Mouse (Mus musculus) myocyte (in vitro differentiated cells): ENCODE measurements around the gene Abca5. TPM values are rescaled to one million over a fixed set of nuclear protein-coding genes. Genes with fewer than 3 reads are reported as not detected.

ENCODE experiments used
- H3K27me3 ChIP-seq: one replicate; pipeline ENCODE4 v1.6.1; 2011; ENCODE audit not compliant: control insufficient read depth, insufficient read depth, insufficient read length
- H3K36me3 ChIP-seq: one replicate; pipeline ENCODE4 v1.6.1; 2011; ENCODE audit not compliant: control insufficient read depth, insufficient read depth
- H3K4me2 ChIP-seq: one replicate; pipeline ENCODE4 v1.6.1; 2011; ENCODE audit warnings: low read depth, control low read depth
- H3K4me3 ChIP-seq: one replicate; pipeline ENCODE4 v1.5.1; 2011; ENCODE audit warnings: mild to moderate bottlenecking, control low read depth, moderate library complexity
- H3K79me2 ChIP-seq: one replicate; pipeline ENCODE4 v1.6.1; 2011; ENCODE audit not compliant: control insufficient read depth, insufficient read depth
- H3ac ChIP-seq: one replicate; pipeline ENCODE4 v1.6.1; 2011; ENCODE audit not compliant: control insufficient read depth, insufficient read length
- CEBPB ChIP-seq: IDR thresholded peaks from 2 replicates; pipeline ENCODE4 v1.6.1; 2011; ENCODE audit warnings: mild to moderate bottlenecking, moderate library complexity; ENCODE audit not compliant: poor library complexity, insufficient read depth, severe bottlenecking
- E2F4 ChIP-seq: IDR thresholded peaks from one replicate; pipeline ENCODE4 v1.6.1; 2011; ENCODE audit warnings: mild to moderate bottlenecking, control low read depth, moderate library complexity; ENCODE audit not compliant: insufficient read depth
- MAX ChIP-seq: IDR thresholded peaks from one replicate; pipeline ENCODE4 v1.6.1; 2011; ENCODE audit warnings: low read depth, mild to moderate bottlenecking, control low read depth
- MYOD1 ChIP-seq, 3 experiments: IDR thresholded peaks; one replicate each; pipeline ENCODE4 v1.6.1; 2011; ENCODE audit warnings: control low read depth in 2 of 3, low read depth in 2 of 3, mild to moderate bottlenecking in 2 of 3, moderate library complexity in 1 of 3; ENCODE audit not compliant: insufficient read length in 2 of 3, control insufficient read depth in 1 of 3
- MYOG ChIP-seq, 3 experiments: IDR thresholded peaks; one replicate each; pipeline ENCODE4 v1.6.1; 2011; ENCODE audit warnings: control low read depth in 2 of 3, low read depth in 2 of 3, mild to moderate bottlenecking in 2 of 3; ENCODE audit not compliant: insufficient read length in 2 of 3, control insufficient read depth in 1 of 3, insufficient read depth in 1 of 3
- POLR2A ChIP-seq: IDR thresholded peaks from one replicate; pipeline ENCODE4 v1.6.1; 2011; ENCODE audit warnings: low read depth, mild to moderate bottlenecking, control low read depth, moderate library complexity; ENCODE audit not compliant: insufficient read length
- POLR2AphosphoS2 ChIP-seq: IDR thresholded peaks from one replicate; pipeline ENCODE4 v1.6.1; 2011; ENCODE audit warnings: low read depth, control low read depth; ENCODE audit not compliant: insufficient read length
- REST ChIP-seq: IDR thresholded peaks from one replicate; pipeline ENCODE4 v1.6.1; 2011; ENCODE audit warnings: mild to moderate bottlenecking, control low read depth, moderate library complexity; ENCODE audit not compliant: insufficient read depth, insufficient read length
- SRF ChIP-seq: IDR thresholded peaks from one replicate; pipeline ENCODE4 v1.6.1; 2011; ENCODE audit warnings: low read depth; ENCODE audit not compliant: control insufficient read depth, insufficient read length
- TCF12 ChIP-seq: IDR thresholded peaks from one replicate; pipeline ENCODE4 v1.6.1; 2011; ENCODE audit warnings: mild to moderate bottlenecking, control low read depth; ENCODE audit not compliant: poor library complexity, insufficient read depth, severe bottlenecking
- TCF3 ChIP-seq: IDR thresholded peaks from one replicate; pipeline ENCODE4 v1.6.1; 2011; ENCODE audit warnings: low read depth, control low read depth; ENCODE audit not compliant: insufficient read length
- USF1 ChIP-seq: IDR thresholded peaks from one replicate; pipeline ENCODE4 v1.6.1; 2011; ENCODE audit warnings: low read depth, mild to moderate bottlenecking, control low read depth, moderate library complexity
- polyA plus RNA-seq: library from polyadenylated mRNA; unstranded; fragments of >200 nt; fragmentation: generic; extraction: Trizol; gene quantifications from one replicate; pipeline ENCODE4 v1.2.1, GENCODE M21; 2012; ENCODE audit warnings: missing spikeins

Abca5 gene
- polyA plus RNA-seq, 1 experiment: 2.9 TPM

DNA sequence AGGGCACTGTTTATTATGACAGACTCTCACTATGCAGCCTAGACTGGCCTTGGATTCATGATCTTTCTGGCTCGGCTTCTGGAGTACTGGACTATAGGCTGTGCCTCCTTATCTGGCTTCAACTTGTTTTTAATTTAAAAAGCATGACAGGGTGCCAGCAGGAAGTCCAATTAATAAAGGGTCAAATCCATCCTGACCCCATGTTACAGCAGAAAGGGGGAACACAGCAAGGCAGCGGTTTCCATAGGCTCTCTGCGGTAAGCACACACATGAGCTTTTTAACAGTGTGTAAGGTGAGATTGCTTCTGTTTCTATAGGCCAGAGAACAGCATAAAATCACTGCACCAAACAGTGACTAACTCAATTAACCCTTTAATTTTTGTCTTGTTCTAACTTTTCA is 34.1 kb downstream of the Abca5 start:
- H3K4me2 ChIP-seq: no peak overlapping the region
- no peak overlapping the region for H3ac ChIP-seq
- no peak overlapping the region for H3K4me3 ChIP-seq
- H3K36me3 ChIP-seq: peaks cover 5% of the 10 kb centered on the region
- no peaks in the 10 kb centered on the region for H3K27me3 ChIP-seq
- no peaks in the 10 kb centered on the region for H3K79me2 ChIP-seq
- TF ChIP-seq POLR2A (no peak), MYOG (IDR thresholded peaks at IDR 0.05; ENCODE audit: control insufficient read depth in 1 of 3, insufficient read depth in 1 of 3, insufficient read length in 2 of 3, low read depth in 2 of 3) (no peak), MAX (no peak), POLR2AphosphoS2 (no peak), E2F4 (no peak), TCF12 (no peak), MYOD1 (IDR thresholded peaks at IDR 0.05; ENCODE audit: control insufficient read depth in 1 of 3, insufficient read length in 2 of 3, low read depth in 2 of 3) (no peak), CEBPB (no peak), SRF (no peak), USF1 (no peak), TCF3 (no peak)

- no peak overlapping the region for H3ac ChIP-seq
- no peak for TF ChIP-seq MYOD1 (IDR thresholded peaks at IDR 0.05; ENCODE audit: control insufficient read depth in 1 of 3, insufficient read length in 2 of 3, low read depth in 2 of 3)
- TF ChIP-seq POLR2A: no peak
- TF ChIP-seq MAX: no peak
- no peak for TF ChIP-seq POLR2AphosphoS2
- TF ChIP-seq E2F4: no peak
- no peak for TF ChIP-seq REST
- no peak for TF ChIP-seq MYOG (IDR thresholded peaks at IDR 0.05; ENCODE audit: control insufficient read depth in 1 of 3, insufficient read depth in 1 of 3, insufficient read length in 2 of 3, low read depth in 2 of 3)
- no peak for TF ChIP-seq CEBPB
- TF ChIP-seq SRF: no peak
- TF ChIP-seq TCF3: no peak
- no peak for TF ChIP-seq TCF12
- TF ChIP-seq USF1: no peak
- no peak overlapping the region for H3K4me3 ChIP-seq
- no peaks in the 10 kb centered on the region for H3K79me2 ChIP-seq
- H3K27me3 ChIP-seq: no peaks in the 10 kb centered on the region
- H3K4me2 ChIP-seq: no peak overlapping the region
- peaks cover 6% of the 10 kb centered on the region for H3K36me3 ChIP-seq
These were observed 39.5 kb downstream of the Abca5 start for GRCm38 (mm10) chr11:110297917-110298533.

DNA sequence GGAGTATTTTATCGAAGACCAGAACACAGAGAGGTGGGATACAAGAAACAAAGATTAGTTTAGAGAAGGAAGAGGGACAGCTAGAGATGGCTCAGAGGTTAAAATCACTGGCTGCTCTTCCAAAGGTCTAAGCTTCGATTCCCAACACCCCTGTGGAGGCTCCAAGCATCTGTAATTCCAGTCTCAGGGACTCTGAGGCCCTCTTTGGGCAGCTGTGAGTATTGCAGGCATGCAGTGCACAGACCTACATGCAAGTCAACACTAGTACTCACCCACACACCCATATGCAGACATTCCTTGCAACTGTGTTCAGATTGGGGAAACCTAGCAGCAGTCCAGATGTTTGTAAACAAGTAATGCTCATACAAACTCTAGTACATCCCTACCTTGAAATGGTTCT is 46.9 kb downstream of the Abca5 start:
- TF ChIP-seq MAX: no peak
- TF ChIP-seq SRF: no peak
- TF ChIP-seq CEBPB: no peak
- TF ChIP-seq TCF12: no peak
- TF ChIP-seq REST: no peak
- no peak for TF ChIP-seq POLR2AphosphoS2
- TF ChIP-seq MYOG (IDR thresholded peaks at IDR 0.05; ENCODE audit: control insufficient read depth in 1 of 3, insufficient read depth in 1 of 3, insufficient read length in 2 of 3, low read depth in 2 of 3): no peak
- no peak for TF ChIP-seq POLR2A
- TF ChIP-seq USF1: no peak
- TF ChIP-seq E2F4: no peak
- no peak for TF ChIP-seq MYOD1 (IDR thresholded peaks at IDR 0.05; ENCODE audit: control insufficient read depth in 1 of 3, insufficient read length in 2 of 3, low read depth in 2 of 3)
- no peak for TF ChIP-seq TCF3
- no peak overlapping the region for H3ac ChIP-seq
- no peak overlapping the region for H3K4me2 ChIP-seq
- no peaks in the 10 kb centered on the region for H3K27me3 ChIP-seq
- H3K79me2 ChIP-seq: no peaks in the 10 kb centered on the region
- peaks cover 6% of the 10 kb centered on the region for H3K36me3 ChIP-seq
- H3K4me3 ChIP-seq: no peak overlapping the region

GRCm38 (mm10) chr11:110288423-110288822 is 49.1 kb downstream of the Abca5 start:
- Histone ChIP-seq H3ac (no peak overlapping the region), H3K4me2 (no peak overlapping the region), H3K4me3 (no peak overlapping the region), H3K27me3 (no peaks in the 10 kb centered on the region), H3K79me2 (no peaks in the 10 kb centered on the region), H3K36me3 (peaks cover 6% of the 10 kb centered on the region)
- TF ChIP-seq TCF12 (no peak), CEBPB (no peak), TCF3 (no peak), MYOD1 (IDR thresholded peaks at IDR 0.05; ENCODE audit: control insufficient read depth in 1 of 3, insufficient read length in 2 of 3, low read depth in 2 of 3) (no peak), USF1 (no peak), SRF (no peak)
